Mouse (Mus musculus) ES-Bruce4 (cell line): ENCODE results near the gene Tnfrsf8. TPM values are rescaled to one million over a fixed set of nuclear protein-coding genes. Genes with fewer than 3 reads are reported as not detected.

Experiments used
- H3K27ac ChIP-seq: 2 replicates; pipeline ENCODE4 v1.5.1; 2012; ENCODE audit warnings: low read length, inconsistent platforms; ENCODE audit not compliant: insufficient read depth
- H3K27me3 ChIP-seq: 2 replicates; pipeline ENCODE4 v1.6.1; 2012; ENCODE audit warnings: mild to moderate bottlenecking, low read length, inconsistent platforms; ENCODE audit not compliant: control insufficient read depth, poor library complexity, insufficient read depth, severe bottlenecking
- H3K36me3 ChIP-seq: 2 replicates; pipeline ENCODE4 v1.6.1; 2012; ENCODE audit warnings: inconsistent platforms, mild to moderate bottlenecking, low read length, moderate library complexity; ENCODE audit not compliant: control insufficient read depth, poor library complexity, insufficient read depth, severe bottlenecking
- H3K4me1 ChIP-seq: one replicate; pipeline ENCODE4 v1.8.1; 2011; ENCODE audit warnings: low read length; ENCODE audit not compliant: control insufficient read depth, insufficient read depth
- H3K4me3 ChIP-seq: 2 replicates; pipeline ENCODE4 v1.5.1; 2011; ENCODE audit warnings: low read depth, mild to moderate bottlenecking, low read length
- H3K9ac ChIP-seq: 2 replicates; pipeline ENCODE4 v1.6.1; 2012; ENCODE audit warnings: low read depth, mild to moderate bottlenecking, inconsistent platforms; ENCODE audit not compliant: poor library complexity, severe bottlenecking
- H3K9me3 ChIP-seq: replicated peaks from 2 replicates; pipeline ENCODE4 v1.6.1; 2012; ENCODE audit warnings: mild to moderate bottlenecking, low read length, inconsistent platforms; ENCODE audit not compliant: control insufficient read depth, poor library complexity, insufficient read depth, severe bottlenecking
- CTCF ChIP-seq: IDR thresholded peaks from one replicate; pipeline ENCODE4 v1.8.1; 2011; ENCODE audit warnings: low read depth, low read length
- EP300 ChIP-seq: IDR thresholded peaks from 2 replicates; pipeline ENCODE4 v1.6.1; 2011; ENCODE audit warnings: low read depth, low read length; ENCODE audit not compliant: insufficient read depth
- POLR2A ChIP-seq: IDR thresholded peaks from one replicate; pipeline ENCODE4 v1.8.1; 2011; ENCODE audit warnings: low read length; ENCODE audit not compliant: insufficient read depth
- polyA plus RNA-seq: library from polyadenylated mRNA; stranded (reverse); fragments of >200 nt; gene quantifications from 2 replicates; pipeline ENCODE4 v1.2.4, GENCODE M21; 2011; ENCODE audit warnings: low read depth; ENCODE audit not compliant: missing spikeins, insufficient read depth, insufficient read length

Tnfrsf8 gene
- polyA plus RNA-seq, 1 experiment = 0.46 TPM

- H3K9ac ChIP-seq = no peak overlapping the region
- no peaks in the 10 kb centered on the region for H3K9me3 ChIP-seq
- TF ChIP-seq CTCF (no peak), EP300 (no peak), POLR2A (no peak)
Observed at GRCm38 (mm10) chr4:145217837-145218236, 97.1 kb downstream of the Tnfrsf8 start.

More at GRCm38 (mm10) chr4:145217837-145218236, 97.1 kb downstream of the Tnfrsf8 start:
- H3K27me3 ChIP-seq = no peaks in the 10 kb centered on the region
- no peaks in the 10 kb centered on the region for H3K36me3 ChIP-seq
- no peak overlapping the region for H3K27ac ChIP-seq
- H3K4me3 ChIP-seq = no peak overlapping the region
- H3K4me1 ChIP-seq = no peaks in the 10 kb centered on the region

Other genes starting within 250 kb of the Tnfrsf8 start
- gene Vps13d, start 120.2 kb downstream of the Tnfrsf8 start, polyA plus RNA-seq = 15.6 and 16.1 TPM in 2 replicates
- 3.9 and 4.7 TPM in 2 replicates for gene Tnfrsf1b, start 68.3 kb downstream of the Tnfrsf8 start, polyA plus RNA-seq
- gene Zfp990, start 195.6 kb upstream of the Tnfrsf8 start, polyA plus RNA-seq = 19.0 and 30.5 TPM in 2 replicates